11 mouse cellular contexts compared by ENCODE assay signal in the genomic region with DNA sequence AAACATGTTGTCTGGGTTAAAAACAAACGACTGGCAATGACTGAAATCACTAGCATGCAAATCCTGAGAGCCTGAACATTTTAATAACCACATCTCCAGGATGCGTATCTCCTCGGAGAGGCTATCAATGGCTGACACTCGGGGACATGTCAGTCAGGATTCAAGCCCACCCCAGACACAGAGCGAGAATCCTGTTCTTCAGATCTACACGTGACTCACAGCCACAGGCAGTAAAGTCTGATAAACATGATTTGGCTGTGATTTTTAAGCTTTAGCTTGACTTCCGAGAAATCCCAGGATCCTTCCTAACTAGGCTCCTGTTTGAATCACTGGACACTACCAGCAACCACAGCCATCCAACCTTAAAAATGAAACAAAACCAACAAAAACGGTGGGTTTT. TPM values are rescaled to one million over a fixed set of nuclear protein-coding genes. Genes with fewer than 3 reads are reported as not detected.
DNase-seq lines count a peak whose midpoint lies in the region; ATAC-seq lines count a peak whose summit lies in the region.
"Had no signal": no experiment of that assay in that cellular context is flagged by ENCODE, and none has a peak within 500 bp of the region (broad histone marks: within the 10 kb centered on the region; RNA-seq: fewer than 3 reads in every experiment).

No protein-coding gene starts in this region.

- 37% methylated on average over 8 of the region's 8 CpGs for WGBS in heart, embryonic 16.5 days
- WGBS in forebrain, embryonic 15.5 days = 10% methylated on average over 8 of the region's 8 CpGs
- 9% methylated on average over 8 of the region's 8 CpGs for WGBS in midbrain, embryonic 15.5 days

- no peak for ATAC-seq in heart, embryonic 16.5 days (replicated peaks; ENCODE audit: extremely low read depth, insufficient read depth, low FRiP score)
- no peak for ATAC-seq in forebrain, embryonic 15.5 days (replicated peaks)
- ATAC-seq in midbrain, embryonic 15.5 days (replicated peaks) = 0 out of 2 replicates have a peak, but pooled peaks have one; percentile 27

- no peak overlapping the region for H3K9ac ChIP-seq in heart, embryonic 16.5 days (ENCODE audit: low read length)
- H3K9ac ChIP-seq in forebrain, embryonic 15.5 days (replicated peaks) = no peak overlapping the region
- H3K9ac ChIP-seq in midbrain, embryonic 15.5 days = no peak overlapping the region

- H3K27me3 ChIP-seq in heart, embryonic 16.5 days (ENCODE audit: control insufficient read depth, insufficient read depth, low read length) = no peaks in the 10 kb centered on the region
- no peaks in the 10 kb centered on the region for H3K27me3 ChIP-seq in forebrain, embryonic 15.5 days
- no peaks in the 10 kb centered on the region for H3K27me3 ChIP-seq in midbrain, embryonic 15.5 days (replicated peaks)

- peaks cover 14% of the 10 kb centered on the region for H3K4me1 ChIP-seq in heart, embryonic 16.5 days (ENCODE audit: control insufficient read depth, insufficient read depth, low read length)
- peaks cover 70% of the 10 kb centered on the region for H3K4me1 ChIP-seq in forebrain, embryonic 15.5 days
- peaks cover 50% of the 10 kb centered on the region for H3K4me1 ChIP-seq in midbrain, embryonic 15.5 days

- intact Hi-C loops in heart, postnatal 36 days (cut with DNase I) = no loop called here

- H3K27ac ChIP-seq in heart, embryonic 16.5 days (ENCODE audit: low read length) = no peak overlapping the region
- no peak overlapping the region for H3K27ac ChIP-seq in forebrain, embryonic 15.5 days (replicated peaks)
- H3K27ac ChIP-seq in midbrain, embryonic 15.5 days = peak overlapping the region; percentile 58

- peak; percentile 22 for DNase-seq in adrenal gland, postnatal 14 days
- DNase-seq in adrenal gland, adult 18-20 months (ENCODE audit: low spot score in 2 of 2) = no peak
- DNase-seq in heart, postnatal 36 days = no peak
- DNase-seq in lung, postnatal 25 days (ENCODE audit: low spot score) = no peak
- no peak for DNase-seq in left cerebral cortex, adult 18-20 months (ENCODE audit: low spot score in 2 of 2)
- DNase-seq: cerebellum, adult 18-20 months; kidney, postnatal 25 days; lung, postnatal 10 days had no signal

- no peaks in the 10 kb centered on the region for H3K9me3 ChIP-seq in heart, embryonic 16.5 days (replicated peaks; ENCODE audit: control insufficient read depth, low read length)
- H3K9me3 ChIP-seq in forebrain, embryonic 15.5 days = no peaks in the 10 kb centered on the region
- no peaks in the 10 kb centered on the region for H3K9me3 ChIP-seq in midbrain, embryonic 15.5 days

- no peaks in the 10 kb centered on the region for H3K36me3 ChIP-seq in heart, embryonic 16.5 days (ENCODE audit: control insufficient read depth, insufficient read depth)
- H3K36me3 ChIP-seq in forebrain, embryonic 15.5 days = no peaks in the 10 kb centered on the region
- H3K36me3 ChIP-seq in midbrain, embryonic 15.5 days (replicated peaks) = no peaks in the 10 kb centered on the region

- H3K4me2 ChIP-seq in heart, embryonic 16.5 days (ENCODE audit: low read depth, low read length) = peak overlapping the region; percentile 42
- peak overlapping the region; percentile 4; the same call in 1 of the 2 replicates for H3K4me2 ChIP-seq in forebrain, embryonic 15.5 days (replicated peaks)
- H3K4me2 ChIP-seq in midbrain, embryonic 15.5 days = peak overlapping the region; percentile 31

- no peak overlapping the region for H3K4me3 ChIP-seq in heart, embryonic 16.5 days (ENCODE audit: low read length)
- no peak overlapping the region for H3K4me3 ChIP-seq in forebrain, embryonic 15.5 days
- no peak overlapping the region for H3K4me3 ChIP-seq in midbrain, embryonic 15.5 days

RNA-seq across cellular contexts. Expression of gene Adgrl2, which starts 44.8 kb away (rescaled TPM):
- 73.3 and 73.8 TPM in 2 replicates for total RNA-seq in adrenal gland, postnatal 14 days (2021)
- 10 to 100 TPM; 43.4 to 55.1 TPM for total RNA-seq in adrenal gland, adult 18-20 months (2021)
- 32.7 and 34.6 TPM in 2 replicates for polyA plus RNA-seq in heart, embryonic 16.5 days (2015; fragmentation: Nextera tagmentation; extraction: Ambion mirVana)
- 10 to 100 TPM; 51.6 to 56.1 TPM for total RNA-seq in heart, postnatal 36 days (2021)
- polyA plus RNA-seq in forebrain, embryonic 15.5 days (2015; fragmentation: Nextera tagmentation; extraction: Ambion mirVana) = 99.4 and 119 TPM in 2 replicates
- polyA plus RNA-seq in midbrain, embryonic 15.5 days (2015; fragmentation: Nextera tagmentation; extraction: Ambion mirVana) = 120 and 140 TPM in 2 replicates
- 100 to 1,000 TPM; 103 to 109 TPM for total RNA-seq in left cerebral cortex, adult 18-20 months (2021)
